Mouse (Mus musculus): ENCODE results near the gene Nepn. TPM values are rescaled to one million over a fixed set of nuclear protein-coding genes. Genes with fewer than 3 reads are reported as not detected.
A peak's percentile ranks its signal among the peaks of the same experiment; 100 is the strongest.
"Not testable (repeated sequence)": the region's sequence is repeated elsewhere in the genome, so short reads cannot be mapped to it uniquely, and the experiment has no call there.

Nepn gene
- polyA plus RNA-seq (2015; fragmentation: Nextera tagmentation; extraction: Ambion mirVana) = not detected in 2 replicates

DNA sequence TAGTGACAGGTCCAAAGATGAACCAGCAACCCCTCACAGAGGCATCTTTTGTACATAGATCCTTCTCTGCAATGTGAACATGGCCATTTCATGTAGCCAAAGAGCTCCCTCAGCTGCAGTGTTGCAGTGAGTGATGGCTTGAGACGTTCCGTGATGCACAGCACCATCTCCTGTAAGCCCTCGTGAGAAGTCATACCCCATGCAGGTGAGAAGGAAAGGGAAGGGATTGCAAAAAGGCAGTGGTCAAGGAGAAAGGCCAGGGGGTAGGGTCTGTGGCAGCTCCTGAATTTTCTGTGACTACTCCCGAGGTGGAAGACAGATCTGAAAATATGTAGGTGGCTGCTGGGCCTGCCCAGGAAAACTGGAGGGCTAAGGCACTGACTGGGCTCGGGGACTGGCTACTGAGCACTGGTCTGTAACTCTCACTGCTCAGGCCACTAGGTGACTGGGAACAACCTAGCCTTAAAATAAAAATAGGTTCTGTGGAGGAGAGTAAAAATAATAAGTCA, at the start of gene Nepn:
TSS of gene Nepn (plus strand) at position 51 of the 509 bp plus-strand sequence.
- Histone ChIP-seq H3K27me3 (no peaks in the 10 kb centered on the region), H3K4me3 (no peak within 1 kb of the TSS), H3K9me3 (no peaks in the 10 kb centered on the region), H3K4me1 (peaks cover 12% of the 10 kb centered on the region), H3K36me3 (no peaks in the 10 kb centered on the region), H3K27ac (no peak within 1 kb of the TSS), H3K4me2 (no peak within 1 kb of the TSS), H3K9ac (no peak within 1 kb of the TSS)
- ATAC-seq (ENCODE audit: insufficient number of reproducible peaks, insufficient read depth, low FRiP score, low TSS enrichment, low read depth) = no peak
- WGBS = 74% methylated on average over 5 of the region's 5 CpGs

DNA sequence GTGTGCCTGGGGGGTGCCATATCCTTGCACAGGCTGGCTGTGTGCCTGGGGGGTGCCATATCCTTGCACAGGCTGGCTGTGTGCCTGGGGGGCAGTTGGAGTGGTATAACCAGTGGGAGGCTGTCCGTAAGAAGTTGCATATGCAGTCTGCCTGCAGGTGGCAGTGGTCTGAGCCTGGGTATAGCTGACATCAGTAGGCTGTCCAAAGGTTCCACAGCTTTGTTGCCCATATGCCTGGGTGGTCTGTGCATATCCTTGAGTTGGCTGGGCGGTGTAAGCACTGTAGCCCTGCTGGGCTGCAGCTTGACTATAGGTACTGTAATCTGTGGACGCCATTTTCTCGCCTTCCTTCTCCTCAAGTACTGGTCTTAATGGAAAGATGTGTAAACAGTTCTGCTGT, 45.4 kb upstream of the Nepn start:
- peaks cover 67% of the 10 kb centered on the region for H3K36me3 ChIP-seq
- not testable (repeated sequence) for H3K4me3 ChIP-seq; H3K9me3 ChIP-seq; H3K4me1 ChIP-seq; H3K9ac ChIP-seq; H3K27ac ChIP-seq; H3K27me3 ChIP-seq; H3K4me2 ChIP-seq; ATAC-seq (ENCODE audit: insufficient number of reproducible peaks, insufficient read depth, low FRiP score, low TSS enrichment, low read depth)
- WGBS = 96% methylated on average over 4 of the region's 4 CpGs

DNA sequence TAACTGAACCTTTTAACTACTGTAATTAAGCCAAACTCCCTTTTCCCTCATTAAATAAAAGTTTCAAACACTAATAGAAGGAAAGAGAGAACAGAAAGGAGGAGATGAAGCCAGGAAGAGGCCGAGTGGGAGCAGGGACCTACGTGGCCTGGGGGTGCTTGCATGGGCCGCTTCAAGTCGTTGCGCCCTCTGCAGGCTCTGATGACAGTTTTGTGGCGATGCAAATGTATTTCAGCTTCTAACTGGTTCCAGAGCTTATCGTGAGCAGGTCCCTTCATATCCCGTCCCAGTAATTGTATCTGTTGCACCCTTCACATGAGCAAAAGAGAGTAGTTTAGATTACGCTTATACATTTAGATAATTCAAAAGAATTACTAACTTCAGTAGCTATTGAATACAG, 35.6 kb upstream of the Nepn start:
- no peaks in the 10 kb centered on the region for H3K4me1 ChIP-seq
- H3K4me2 ChIP-seq = no peak overlapping the region
- no peak for ATAC-seq (ENCODE audit: insufficient number of reproducible peaks, insufficient read depth, low FRiP score, low TSS enrichment, low read depth)
- H3K9me3 ChIP-seq = no peaks in the 10 kb centered on the region
- 72% methylated on average over 9 of the region's 9 CpGs for WGBS
- H3K4me3 ChIP-seq = no peak overlapping the region
- no peak overlapping the region for H3K9ac ChIP-seq
- no peak overlapping the region for H3K27ac ChIP-seq
- no peaks in the 10 kb centered on the region for H3K27me3 ChIP-seq
- H3K36me3 ChIP-seq = peaks cover 44% of the 10 kb centered on the region

DNA sequence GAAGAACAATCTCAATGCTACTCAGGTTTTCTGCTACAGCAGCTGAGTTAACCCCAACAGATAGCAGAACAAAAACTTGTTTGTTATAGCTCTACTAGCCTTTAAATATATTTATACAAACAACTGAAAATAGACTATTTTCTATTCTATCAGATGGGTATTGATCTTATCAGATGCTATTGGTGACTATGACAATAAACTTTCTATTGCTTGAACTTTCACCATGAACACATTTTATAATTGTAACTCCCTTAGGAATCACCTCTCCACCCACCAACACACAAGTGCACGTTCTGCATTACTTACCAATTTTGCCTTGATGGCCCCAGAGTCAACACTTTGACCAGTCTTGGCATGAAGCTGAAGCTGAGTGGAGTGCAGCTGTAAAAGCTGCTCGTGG, 30.3 kb upstream of the Nepn start, which contains the start of gene Gm26741:
TSS of gene Gm26741 (plus strand) at position 301 of the 400 bp plus-strand sequence.
- no peak within 1 kb of the TSS for H3K4me3 ChIP-seq
- no peak within 1 kb of the TSS for H3K27ac ChIP-seq
- peaks cover 12% of the 10 kb centered on the region; the same call in 1 of the 2 replicates for H3K36me3 ChIP-seq
- H3K4me1 ChIP-seq = no peaks in the 10 kb centered on the region
- no peak within 1 kb of the TSS for H3K4me2 ChIP-seq
- no peak within 1 kb of the TSS for H3K9ac ChIP-seq
- WGBS = 88% methylated on average over 2 of the region's 2 CpGs
- no peaks in the 10 kb centered on the region for H3K27me3 ChIP-seq
- no peak for ATAC-seq (ENCODE audit: insufficient number of reproducible peaks, insufficient read depth, low FRiP score, low TSS enrichment, low read depth)
- no peaks in the 10 kb centered on the region for H3K9me3 ChIP-seq

DNA sequence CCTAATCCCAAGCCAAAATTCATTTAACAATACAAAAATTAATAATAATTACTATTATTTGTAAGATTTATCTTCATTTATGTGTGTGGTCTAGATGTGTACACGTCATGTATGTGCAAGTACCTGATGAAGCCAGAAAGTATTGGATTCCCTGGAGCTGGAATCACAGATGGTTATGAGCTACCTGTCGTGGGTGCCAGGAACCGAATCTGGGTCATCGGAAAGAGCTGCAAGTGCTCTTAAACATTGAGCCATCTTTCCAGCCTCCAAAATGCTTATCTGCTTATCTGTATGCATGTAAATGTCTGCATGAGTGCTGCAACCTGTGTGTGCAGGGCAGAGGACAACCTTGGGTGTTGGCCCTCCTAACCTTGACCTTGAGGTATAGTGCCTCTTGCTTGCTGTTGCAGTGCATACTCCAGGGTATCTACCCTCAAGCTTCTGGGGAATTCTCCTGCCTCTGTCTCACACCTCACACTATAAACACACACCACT, 28.5 kb upstream of the Nepn start:
- no peaks in the 10 kb centered on the region for H3K27me3 ChIP-seq
- no peak overlapping the region for H3K4me2 ChIP-seq
- H3K36me3 ChIP-seq = peaks cover 9% of the 10 kb centered on the region; the same call in 1 of the 2 replicates
- H3K4me1 ChIP-seq = no peaks in the 10 kb centered on the region
- no peak overlapping the region for H3K27ac ChIP-seq
- H3K9me3 ChIP-seq = no peaks in the 10 kb centered on the region
- ATAC-seq (ENCODE audit: insufficient number of reproducible peaks, insufficient read depth, low FRiP score, low TSS enrichment, low read depth) = no peak
- 95% methylated on average over 4 of the region's 4 CpGs for WGBS
- no peak overlapping the region for H3K4me3 ChIP-seq
- H3K9ac ChIP-seq = no peak overlapping the region

DNA sequence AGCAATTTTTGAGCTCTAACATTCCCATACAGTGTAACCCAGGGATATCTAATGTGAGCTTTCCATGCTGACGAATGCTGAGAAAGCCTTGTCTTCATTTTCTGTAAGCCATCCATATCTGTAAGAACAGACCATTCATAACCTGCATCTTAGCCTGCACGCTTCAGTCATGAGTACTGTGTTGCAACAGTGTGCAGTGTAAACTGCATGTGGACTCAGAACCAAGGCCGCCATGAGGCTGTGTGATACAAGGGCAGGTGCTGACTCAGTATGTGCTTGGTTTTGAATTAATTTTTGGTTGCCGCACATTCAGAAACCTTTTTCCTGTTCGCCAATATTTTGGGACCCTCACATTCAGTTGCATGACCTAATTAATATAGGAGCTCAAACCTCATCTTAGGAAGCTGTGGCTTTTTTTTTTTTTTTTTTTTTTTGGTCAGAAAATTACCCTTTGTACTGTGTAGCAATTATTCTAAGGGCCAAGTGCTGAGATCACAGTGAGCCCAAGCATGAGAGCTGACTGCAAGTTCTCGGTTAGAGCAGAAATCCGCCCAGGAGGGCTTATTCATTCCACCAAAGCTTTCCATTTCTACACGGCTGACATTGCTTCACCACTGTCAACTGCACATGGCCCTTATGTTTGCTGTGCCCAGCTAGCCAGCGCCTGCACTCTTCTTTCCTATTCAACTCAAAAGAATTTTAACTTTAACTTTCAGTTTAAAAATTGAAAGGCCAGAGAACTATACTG, 27.7 kb upstream of the Nepn start:
- H3K4me1 ChIP-seq = no peaks in the 10 kb centered on the region
- no peak overlapping the region for H3K4me3 ChIP-seq
- no peaks in the 10 kb centered on the region for H3K9me3 ChIP-seq
- ATAC-seq (ENCODE audit: insufficient number of reproducible peaks, insufficient read depth, low FRiP score, low TSS enrichment, low read depth) = no peak
- no peak overlapping the region for H3K9ac ChIP-seq
- 88% methylated on average over 9 of the region's 9 CpGs for WGBS
- no peak overlapping the region for H3K27ac ChIP-seq
- H3K4me2 ChIP-seq = no peak overlapping the region
- H3K36me3 ChIP-seq = peaks cover 3% of the 10 kb centered on the region; the same call in 1 of the 2 replicates
- H3K27me3 ChIP-seq = no peaks in the 10 kb centered on the region

DNA sequence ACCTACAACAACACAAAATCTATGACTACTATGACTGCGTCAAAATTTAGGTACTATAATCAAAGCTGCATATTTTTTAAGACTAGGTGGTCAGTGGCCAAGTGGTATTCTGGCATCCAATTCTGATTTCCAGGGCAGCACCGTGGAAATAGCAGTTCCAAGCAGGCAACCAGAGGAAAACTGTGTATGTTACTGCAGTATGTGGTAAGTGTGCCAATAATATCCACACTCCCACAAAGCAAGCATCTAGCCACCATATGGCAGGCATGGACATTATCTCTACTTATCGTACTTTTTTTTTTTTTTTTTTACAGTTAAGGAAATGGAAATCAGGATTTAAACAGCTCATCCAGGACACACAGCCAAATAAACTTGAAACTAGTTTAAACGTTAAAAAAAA, 20.4 kb upstream of the Nepn start:
- Histone ChIP-seq H3K4me1 (no peaks in the 10 kb centered on the region), H3K27me3 (no peaks in the 10 kb centered on the region), H3K9ac (no peak overlapping the region), H3K4me3 (no peak overlapping the region), H3K9me3 (no peaks in the 10 kb centered on the region), H3K27ac (no peak overlapping the region), H3K4me2 (no peak overlapping the region), H3K36me3 (no peaks in the 10 kb centered on the region)
- no peak for ATAC-seq (ENCODE audit: insufficient number of reproducible peaks, insufficient read depth, low FRiP score, low TSS enrichment, low read depth)
- 85% methylated on average over 4 of the region's 4 CpGs for WGBS

DNA sequence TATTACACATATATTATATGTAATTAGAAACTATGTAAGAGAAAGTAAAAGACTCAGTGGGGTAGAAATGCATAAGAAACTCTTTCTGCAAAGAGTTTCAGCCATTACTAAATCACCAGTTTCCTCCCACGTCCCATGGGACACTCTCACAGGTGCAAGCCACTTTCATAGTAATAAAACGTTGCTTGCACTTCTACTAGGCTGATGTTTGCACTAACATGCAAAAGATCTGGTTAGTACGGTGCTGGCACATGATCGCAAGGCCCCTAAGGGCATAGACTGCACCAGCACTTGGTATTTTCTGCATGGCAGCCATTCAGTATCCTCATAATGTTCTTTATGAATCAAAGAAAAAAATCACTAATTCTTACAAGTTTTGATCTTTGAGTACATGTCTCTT, 14.9 kb upstream of the Nepn start:
- ATAC-seq (ENCODE audit: insufficient number of reproducible peaks, insufficient read depth, low FRiP score, low TSS enrichment, low read depth) = no peak
- Histone ChIP-seq H3K9me3 (no peaks in the 10 kb centered on the region), H3K27ac (no peak overlapping the region), H3K27me3 (no peaks in the 10 kb centered on the region), H3K4me2 (no peak overlapping the region), H3K4me3 (no peak overlapping the region), H3K9ac (no peak overlapping the region), H3K36me3 (no peaks in the 10 kb centered on the region), H3K4me1 (no peaks in the 10 kb centered on the region)
- WGBS = 64% methylated on average over 4 of the region's 4 CpGs

DNA sequence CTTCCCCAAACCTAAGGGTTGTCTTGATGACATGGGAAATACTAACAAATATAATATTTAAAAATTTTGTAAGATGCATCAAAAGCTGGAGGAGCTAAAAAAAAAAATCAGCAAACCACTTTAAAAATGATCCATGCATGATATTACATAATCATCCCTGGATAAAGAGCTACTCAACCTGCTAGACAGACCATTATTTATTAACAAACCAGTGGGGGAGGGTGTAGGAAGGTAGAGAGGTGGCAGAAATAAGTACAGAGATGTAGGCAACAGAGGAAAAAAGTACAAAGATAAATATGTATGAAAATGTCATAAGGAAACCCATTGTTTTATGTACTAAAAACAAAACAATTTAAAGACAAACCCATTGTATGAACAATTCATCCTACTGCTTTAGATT, 14.1 kb upstream of the Nepn start:
- Histone ChIP-seq H3K4me1 (no peaks in the 10 kb centered on the region), H3K4me2 (no peak overlapping the region), H3K36me3 (no peaks in the 10 kb centered on the region), H3K9ac (no peak overlapping the region), H3K27me3 (no peaks in the 10 kb centered on the region), H3K4me3 (no peak overlapping the region), H3K27ac (no peak overlapping the region), H3K9me3 (no peaks in the 10 kb centered on the region)
- no peak for ATAC-seq (ENCODE audit: insufficient number of reproducible peaks, insufficient read depth, low FRiP score, low TSS enrichment, low read depth)

DNA sequence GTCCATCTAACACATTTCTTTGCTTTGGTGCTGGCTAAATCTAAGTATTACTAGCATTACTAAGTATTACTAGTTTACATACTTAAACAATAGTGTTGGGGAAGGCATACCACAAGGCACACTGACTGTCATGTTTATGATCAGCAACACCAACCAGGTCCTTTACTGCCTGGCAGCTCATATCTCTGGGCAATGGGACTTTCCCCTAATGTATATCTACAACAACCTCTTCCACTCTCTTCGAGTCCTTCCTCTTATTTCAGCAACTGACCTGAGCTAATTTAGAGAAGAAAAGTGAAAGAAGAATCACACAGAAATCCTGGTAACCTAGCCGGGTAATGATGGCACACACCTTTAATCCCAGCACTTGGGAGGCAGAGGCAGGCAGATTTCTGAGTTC, 12.3 kb upstream of the Nepn start:
- no peaks in the 10 kb centered on the region for H3K9me3 ChIP-seq
- 94% methylated on average over 2 of the region's 2 CpGs for WGBS
- H3K36me3 ChIP-seq = no peaks in the 10 kb centered on the region
- H3K9ac ChIP-seq = no peak overlapping the region
- no peak overlapping the region for H3K4me2 ChIP-seq
- ATAC-seq (ENCODE audit: insufficient number of reproducible peaks, insufficient read depth, low FRiP score, low TSS enrichment, low read depth) = no peak
- no peak overlapping the region for H3K4me3 ChIP-seq
- no peaks in the 10 kb centered on the region for H3K4me1 ChIP-seq
- no peaks in the 10 kb centered on the region for H3K27me3 ChIP-seq
- no peak overlapping the region for H3K27ac ChIP-seq

DNA sequence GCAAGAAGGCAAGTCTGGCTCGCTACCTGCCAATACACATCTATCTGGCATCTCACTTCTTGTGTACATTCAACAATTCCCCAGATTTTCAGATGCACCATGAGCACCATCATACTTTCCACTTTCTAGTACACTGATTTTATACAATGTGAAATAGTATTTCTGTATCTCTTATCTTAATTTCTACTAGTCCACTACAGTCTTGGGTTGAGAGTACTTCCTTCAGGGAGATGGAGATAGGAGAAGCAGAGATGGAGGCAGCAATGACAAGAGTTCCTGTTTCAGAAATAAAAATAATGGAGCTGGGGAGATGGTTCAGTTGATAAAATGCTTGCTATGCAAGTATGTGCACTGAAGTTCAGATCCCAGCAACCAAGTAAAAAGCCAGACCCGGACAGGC, 11.0 kb upstream of the Nepn start:
- Histone ChIP-seq H3K4me3 (no peak overlapping the region), H3K36me3 (no peaks in the 10 kb centered on the region), H3K4me2 (no peak overlapping the region), H3K4me1 (peaks cover 3% of the 10 kb centered on the region; the same call in 1 of the 2 replicates), H3K27ac (no peak overlapping the region), H3K9me3 (no peaks in the 10 kb centered on the region), H3K9ac (no peak overlapping the region), H3K27me3 (no peaks in the 10 kb centered on the region)
- 89% methylated on average over 2 of the region's 2 CpGs for WGBS
- no peak for ATAC-seq (ENCODE audit: insufficient number of reproducible peaks, insufficient read depth, low FRiP score, low TSS enrichment, low read depth)

DNA sequence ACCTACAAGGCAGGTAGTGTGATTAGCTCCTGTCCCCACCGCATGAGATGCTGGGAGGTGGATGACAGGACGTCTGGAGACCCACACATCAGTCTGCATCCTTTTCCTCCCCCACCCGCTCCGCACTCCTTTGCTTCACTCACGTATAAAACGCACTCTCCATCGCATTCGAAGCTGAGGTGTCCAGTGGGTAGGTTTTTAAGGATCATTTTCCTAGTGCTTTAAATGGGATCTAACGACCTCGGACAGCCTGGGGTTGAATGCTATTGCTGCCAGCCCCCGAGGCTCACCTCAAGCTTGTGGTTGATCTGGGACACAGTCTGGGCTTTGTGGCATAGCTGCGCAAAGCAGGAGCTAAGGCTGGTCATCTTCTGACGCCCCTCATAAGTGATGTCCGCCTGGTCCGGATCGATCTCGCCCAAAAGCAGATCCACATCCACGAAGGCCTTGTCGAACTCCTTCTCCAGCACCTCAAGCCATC, 7.4 kb upstream of the Nepn start:
- H3K27ac ChIP-seq = peak overlapping the region; percentile 97
- peaks cover 5% of the 10 kb centered on the region; the same call in 1 of the 2 replicates for H3K4me1 ChIP-seq
- peak; percentile 21 for ATAC-seq (ENCODE audit: insufficient number of reproducible peaks, insufficient read depth, low FRiP score, low TSS enrichment, low read depth)
- no peaks in the 10 kb centered on the region for H3K36me3 ChIP-seq
- H3K27me3 ChIP-seq = no peaks in the 10 kb centered on the region
- under 1% methylated on average over 19 of the region's 19 CpGs for WGBS
- H3K4me2 ChIP-seq = peak overlapping the region; percentile 76
- peak overlapping the region; percentile 90 for H3K9ac ChIP-seq
- H3K4me3 ChIP-seq = peak overlapping the region; percentile 85
- no peaks in the 10 kb centered on the region for H3K9me3 ChIP-seq
